Mouse (Mus musculus): Measurements from ENCODE around the gene Nhp2.

- no peak for TF ChIP-seq CTCF (IDR thresholded peaks at IDR 0.05; ENCODE audit: low read depth)
- no peak for TF ChIP-seq EP300 (IDR thresholded peaks at IDR 0.05; ENCODE audit: low read depth)
Measured at GRCm38 (mm10) chr11:51595459-51596083, 24.0 kb upstream of the Nhp2 start.

All from liver, embryonic 14.5 days (tissue).